Mouse (Mus musculus) inflammation-experienced regulatory T-cells, adult 6 months (primary cell): ENCODE data around the gene Mta3. TPM values are rescaled to one million over a fixed set of nuclear protein-coding genes. Genes with fewer than 3 reads are reported as not detected.
A peak's percentile ranks its signal among the peaks of the same experiment; 100 is the strongest.

Experiments
- ATAC-seq: one replicate; pipeline ENCODE4 v1.8.0; 2017
- polyA plus RNA-seq, 3 experiments: library from polyadenylated mRNA; unstranded; fragments of 100-300 nt; shearing (Covaris generic); gene quantifications; one replicate each; pipeline ENCODE4 v1.2.1; 2017

Gene Mta3
- polyA plus RNA-seq, 3 experiments from 2014 or later = 70.5 to 87.9 (median 74.9) TPM

DNA sequence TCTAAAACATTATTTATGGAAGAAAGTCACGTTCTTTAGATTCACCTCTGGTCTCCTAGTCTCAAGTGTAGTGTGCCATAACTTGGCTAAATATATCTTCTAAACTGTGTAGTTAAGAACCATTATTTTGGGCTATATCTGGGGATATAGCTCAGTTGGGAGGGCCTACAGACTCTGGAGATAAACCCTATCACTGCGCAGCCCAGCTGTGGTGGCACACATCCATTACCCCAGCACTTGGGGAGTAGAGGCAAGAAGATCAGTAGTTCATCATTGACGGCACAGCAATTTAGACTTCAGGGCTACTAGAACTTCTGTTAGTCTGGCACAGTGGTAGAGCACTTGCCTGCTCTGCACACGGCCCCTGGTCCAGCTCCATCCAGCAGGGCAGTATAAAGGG is 107.1 kb downstream of the Mta3 start:
- no peak for ATAC-seq

DNA sequence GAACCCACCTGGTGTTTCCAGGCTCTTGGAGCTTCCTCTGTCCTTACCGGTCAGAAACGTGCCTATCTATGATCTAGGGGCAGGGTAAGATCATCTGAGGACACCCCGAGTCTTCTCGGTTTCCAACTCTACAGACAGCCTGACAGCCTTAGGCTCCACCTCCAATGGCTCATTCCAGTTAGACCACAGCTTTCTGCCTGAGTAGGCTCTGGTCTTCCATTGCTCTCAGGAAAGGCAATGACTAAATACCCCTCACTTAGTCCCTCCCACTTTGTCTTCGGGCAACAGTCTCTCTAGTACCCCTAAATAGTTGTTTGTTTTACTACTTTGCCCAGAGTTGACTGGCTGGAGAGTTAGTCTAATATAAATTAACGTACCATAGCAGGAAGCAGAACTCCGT is 111.0 kb downstream of the Mta3 start:
- no peak for ATAC-seq

DNA sequence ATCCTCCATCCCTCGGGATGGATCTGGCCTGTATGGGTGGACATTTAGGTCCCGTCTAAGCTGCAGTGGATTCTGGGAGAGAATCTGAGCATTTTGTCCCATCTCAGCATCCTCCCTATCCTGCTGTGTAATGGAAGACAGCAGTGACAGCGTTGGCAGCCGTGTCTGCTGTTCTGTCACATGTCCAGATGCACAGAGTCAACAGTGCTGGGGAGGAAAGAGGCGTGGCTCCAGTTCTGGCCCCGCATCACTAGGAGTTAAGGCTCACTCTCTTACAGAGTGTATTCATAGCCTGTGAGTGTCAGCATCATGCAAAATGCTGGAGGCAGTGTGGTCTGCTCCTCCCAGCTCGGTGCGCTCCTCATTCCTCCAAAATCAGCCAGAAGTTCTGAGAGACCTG is 113.5 kb downstream of the Mta3 start:
- ATAC-seq = no peak

DNA sequence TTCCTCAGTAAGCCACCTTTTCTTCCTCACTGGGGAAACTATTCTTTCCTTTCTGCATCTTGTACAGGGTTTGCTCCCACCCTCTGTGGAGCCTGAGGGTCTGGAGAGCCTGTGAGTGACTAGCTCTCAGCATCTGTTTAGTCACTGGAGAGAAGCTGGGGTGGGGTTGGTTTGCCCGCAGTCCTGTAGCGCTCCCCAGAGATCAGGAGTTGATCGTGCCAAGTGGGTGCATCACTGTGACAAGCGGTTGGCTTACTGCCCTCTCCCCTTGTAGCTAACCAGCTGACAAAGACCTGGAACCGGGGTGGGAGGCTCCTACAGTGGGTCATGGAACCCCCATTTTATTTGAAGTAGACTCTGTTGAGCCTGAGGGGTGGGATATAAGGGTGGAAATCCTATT is 114.7 kb downstream of the Mta3 start:
- ATAC-seq = no peak

DNA sequence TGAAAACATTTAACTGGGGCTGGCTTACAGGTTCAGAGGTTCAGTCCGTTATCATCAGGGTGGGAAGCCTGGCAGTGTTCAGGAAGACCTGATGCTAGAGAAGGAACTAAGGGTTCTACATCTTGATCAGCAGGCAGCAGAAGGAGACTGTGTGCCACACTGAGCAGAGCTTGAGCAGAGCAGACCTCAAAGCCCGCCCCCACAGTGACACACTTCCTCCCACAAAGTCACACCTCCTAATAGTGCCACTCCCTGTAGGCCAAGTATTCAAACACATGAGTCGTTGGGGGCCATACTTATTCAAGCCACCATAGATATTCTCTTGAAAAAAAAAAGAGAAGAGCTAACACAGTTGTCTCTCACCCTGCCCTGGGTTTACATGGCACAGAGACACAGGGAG is 115.9 kb downstream of the Mta3 start:
- no peak for ATAC-seq

DNA sequence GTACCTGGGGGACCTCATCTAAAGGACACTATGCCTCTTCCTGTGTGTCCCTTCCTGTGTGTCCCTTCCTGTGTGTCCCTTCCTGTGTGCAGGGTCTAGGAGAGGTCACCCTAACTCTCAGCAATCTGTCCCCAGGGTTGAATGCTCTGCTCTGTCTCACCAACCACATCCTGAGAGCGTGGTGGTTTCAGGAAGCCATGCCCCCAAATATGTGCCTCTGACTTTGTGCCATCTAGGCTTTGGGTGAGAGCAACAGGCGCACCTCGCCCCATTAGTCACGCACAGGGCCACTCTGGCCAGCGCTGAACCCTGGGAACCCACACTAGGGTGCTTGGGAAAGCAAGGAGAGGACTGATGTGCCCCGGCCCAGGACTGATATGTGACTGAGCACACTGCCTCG is 117.9 kb downstream of the Mta3 start:
- ATAC-seq = peak; percentile 35

DNA sequence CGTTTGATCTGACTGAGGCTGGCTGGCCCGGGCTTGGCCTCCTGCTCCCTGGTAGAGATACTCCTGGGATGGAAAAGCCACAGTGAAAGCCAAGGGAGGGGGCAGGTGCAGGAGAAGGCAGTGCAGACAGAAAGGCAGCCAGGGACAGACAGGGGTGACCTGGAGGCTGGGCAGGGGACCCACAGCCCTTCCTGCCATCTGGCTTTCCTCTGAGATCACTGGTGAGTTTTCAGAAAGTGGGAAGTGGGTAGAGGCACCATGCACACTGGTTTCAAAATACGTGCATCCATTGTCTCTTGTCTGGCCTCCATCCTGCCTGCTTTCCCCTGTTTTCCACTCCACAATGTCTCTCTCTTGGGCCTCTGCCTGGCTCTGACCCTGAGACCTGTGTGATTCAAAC is 123.4 kb downstream of the Mta3 start:
- no peak for ATAC-seq

DNA sequence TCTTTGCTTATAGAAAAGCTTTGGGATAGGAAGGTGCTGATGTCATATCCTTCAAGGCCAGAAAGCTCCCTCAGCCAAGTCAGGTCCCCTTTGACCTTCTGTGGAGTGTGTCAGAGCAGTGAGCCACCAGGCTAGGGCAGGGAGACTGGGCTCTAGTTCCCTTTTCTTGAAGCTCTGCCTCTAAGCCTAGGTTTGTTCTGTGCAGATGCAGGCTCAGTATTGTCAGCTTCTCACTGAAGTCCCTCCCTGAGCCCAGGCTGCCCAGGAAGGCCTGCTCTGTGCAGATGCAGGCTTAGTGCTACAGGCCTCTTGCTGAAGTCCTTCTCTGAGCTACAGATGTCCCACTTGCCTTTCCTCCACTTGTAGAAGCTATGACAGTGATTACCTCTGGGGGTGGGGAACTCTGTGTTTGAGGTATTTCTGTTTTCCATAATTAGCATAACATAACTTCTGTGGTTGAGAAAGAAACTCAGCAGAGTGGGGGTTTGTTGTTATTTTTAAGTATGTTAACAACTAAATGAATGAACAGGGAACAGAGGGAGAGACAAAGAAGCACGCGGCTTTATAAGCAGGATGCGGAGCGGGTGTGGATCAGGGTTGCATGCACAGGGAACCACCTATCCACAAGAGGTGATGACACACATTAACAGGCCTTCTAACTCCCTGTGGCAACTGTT is 124.8 kb downstream of the Mta3 start:
- ATAC-seq = no peak

DNA sequence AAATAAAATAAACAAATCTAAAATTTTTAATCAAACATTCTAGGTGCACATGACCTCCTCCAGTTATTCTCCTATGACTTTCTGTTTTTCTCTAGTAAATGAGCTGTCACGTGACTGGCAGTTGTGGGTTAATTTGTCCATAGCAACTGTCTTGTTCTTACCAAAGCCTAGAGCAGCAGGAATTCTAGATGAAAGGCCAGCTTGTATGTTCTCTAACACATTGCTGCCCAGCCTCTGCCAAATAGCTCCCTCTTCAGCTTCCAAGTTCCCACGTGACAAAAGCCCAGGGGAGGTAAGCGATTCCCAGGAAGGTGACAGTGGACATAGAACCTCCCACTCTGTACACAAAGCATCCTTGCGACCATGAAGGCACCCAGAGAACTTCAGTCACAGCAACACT is 128.2 kb downstream of the Mta3 start:
- no peak for ATAC-seq

DNA sequence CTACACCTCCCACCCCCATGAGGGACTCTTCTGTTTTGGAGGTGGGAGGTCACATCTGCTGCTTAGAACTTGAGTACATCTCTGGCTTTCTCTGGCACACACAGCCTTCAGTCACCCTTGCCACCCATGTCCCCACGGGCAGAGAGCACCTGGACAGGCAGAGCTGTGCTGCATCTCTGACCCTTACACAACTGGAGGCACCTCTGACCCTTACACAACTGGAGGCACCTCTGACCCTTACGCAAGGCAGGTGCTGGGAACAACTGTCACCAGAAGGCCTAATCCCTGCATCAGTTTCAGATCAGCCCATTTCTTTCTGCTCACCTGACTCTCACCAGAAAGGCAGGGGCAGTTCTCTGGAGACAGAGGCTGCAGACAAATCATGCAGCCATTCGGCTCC is 130.1 kb downstream of the Mta3 start:
- ATAC-seq = no peak

DNA sequence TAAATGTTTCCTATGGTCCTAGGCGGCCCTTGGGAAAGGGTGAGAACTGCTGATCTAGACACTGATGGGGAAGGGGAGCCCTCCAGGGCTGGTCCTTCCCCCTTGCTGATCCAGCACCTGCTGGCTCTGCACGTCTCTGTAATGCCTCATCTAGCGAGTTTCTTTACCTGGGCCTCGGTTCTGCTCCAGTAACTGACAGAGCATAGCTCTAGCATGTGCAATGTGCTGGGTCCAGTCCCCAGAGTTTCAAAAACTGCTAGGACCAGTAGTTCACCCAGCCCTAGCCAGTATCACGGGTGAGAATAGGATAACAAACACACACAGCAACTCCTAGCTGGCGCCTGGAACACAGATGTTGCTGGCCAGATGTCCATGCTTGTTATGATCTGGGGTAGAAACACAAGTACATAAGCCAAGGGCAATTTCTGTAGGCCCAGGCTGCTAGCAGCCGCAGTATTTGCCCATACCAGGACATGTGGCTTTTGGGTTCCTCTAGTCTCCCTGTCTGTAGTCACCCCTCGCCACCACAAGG is 131.8 kb downstream of the Mta3 start:
- no peak for ATAC-seq

DNA sequence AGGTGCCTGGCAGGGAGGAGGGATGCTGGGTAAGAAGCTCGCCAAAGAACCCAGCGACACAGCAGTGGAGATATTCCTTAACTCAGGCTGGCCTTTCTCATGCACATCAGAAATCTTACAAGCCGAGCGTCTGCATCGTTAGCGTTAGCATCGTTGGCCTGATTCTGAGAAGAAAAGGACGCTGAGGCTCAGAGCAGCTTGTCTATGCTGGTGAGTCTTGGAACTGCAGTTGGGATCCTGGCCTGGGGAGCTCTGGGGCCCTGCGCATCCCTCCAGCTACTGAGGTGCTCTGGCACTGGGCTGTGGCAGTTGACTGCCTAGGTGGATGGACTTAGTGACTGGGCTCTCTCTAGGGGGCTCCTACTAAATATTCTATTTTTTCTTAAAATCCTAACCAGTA is 133.2 kb downstream of the Mta3 start:
- no peak for ATAC-seq

DNA sequence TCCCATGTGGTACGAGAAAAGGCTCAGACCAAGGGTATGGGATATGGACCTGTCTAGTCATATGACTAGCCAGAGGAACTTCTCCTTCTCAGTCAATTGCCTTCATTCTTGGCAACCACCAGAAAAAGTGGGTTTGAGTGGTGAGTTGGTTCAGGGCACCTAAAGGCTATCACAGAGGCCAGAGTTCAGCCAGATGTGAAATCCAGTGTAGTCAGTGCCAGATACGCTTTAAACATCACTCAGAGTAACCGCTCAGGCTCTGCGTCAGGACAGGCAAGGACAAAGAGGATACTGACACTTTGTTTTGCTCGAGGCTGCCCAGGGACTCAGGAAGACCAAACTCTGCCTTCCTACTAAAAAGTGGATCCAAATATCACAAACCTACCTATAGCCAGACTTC is 135.0 kb downstream of the Mta3 start:
- ATAC-seq = no peak

DNA sequence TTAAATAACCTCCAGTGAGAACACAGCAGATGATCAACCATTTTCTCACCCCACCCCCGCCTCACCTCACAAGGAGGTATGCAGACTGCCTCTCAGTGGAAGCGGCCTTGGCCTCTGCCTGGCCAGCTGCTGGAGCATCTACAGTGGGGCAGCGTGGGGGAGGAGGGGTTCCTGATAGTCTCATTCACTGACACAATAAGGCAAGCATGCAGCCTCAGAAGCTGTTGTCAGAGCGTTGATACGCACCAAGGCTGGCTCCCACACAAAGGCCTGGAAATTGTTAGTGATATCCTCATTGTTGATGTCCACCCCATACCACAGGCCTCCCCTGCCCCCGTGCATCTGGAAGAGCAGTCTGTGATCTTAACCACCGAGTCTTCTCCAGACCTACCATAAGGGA is 137.8 kb downstream of the Mta3 start:
- no peak for ATAC-seq

DNA sequence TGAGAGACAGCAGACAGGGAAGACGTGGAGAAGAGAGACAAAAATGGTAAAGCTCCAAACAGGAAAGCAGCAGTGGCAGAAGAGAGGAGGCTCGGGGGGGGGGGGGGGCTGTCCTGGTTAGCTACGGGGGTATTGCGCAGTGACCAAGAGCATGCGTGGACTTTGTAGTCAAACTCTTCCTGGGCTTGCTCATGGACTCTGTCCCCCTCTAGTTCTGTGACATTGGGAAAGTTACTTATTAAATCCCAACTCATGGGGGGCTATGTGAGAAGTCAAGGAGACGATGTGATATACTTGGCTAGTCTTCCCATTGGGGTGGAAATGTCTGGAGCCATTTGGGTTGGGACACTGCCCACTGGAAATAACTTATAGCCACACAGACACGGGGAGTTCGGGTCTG is 139.6 kb downstream of the Mta3 start:
- no peak for ATAC-seq

DNA sequence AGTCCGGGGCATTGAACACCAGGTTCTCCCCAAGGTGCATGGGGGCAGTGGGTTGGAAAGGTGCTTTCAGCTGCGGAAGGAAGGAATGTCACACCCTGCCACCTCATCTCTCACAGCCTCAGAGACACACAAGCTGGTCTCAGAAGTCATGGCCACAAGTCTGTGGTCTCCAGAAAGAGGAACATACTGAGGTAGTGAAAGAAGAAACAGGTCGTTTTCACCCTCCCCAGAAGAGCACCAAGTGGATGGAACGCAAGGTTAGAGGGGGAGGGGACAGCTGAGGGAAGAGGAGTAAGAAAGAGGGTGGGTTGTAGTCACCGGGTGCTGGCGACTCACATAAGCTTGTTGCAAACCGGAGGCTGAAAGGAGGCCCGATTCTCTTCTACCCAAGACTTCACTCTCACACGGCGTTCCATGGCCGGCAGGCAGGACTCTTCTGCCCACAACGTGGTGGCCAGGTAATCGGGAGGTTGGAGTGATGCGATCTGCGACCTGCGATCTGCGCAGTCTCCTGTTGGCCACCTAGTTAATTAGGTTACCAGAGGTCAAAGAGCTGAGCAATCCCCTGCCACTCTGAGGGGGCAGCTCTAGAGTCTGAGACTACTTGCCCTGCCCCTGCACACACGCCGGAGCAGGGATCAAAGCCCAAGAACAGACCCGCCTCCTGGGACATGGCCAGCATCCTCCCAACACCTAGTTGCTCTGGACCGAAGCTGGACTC is 140.5 kb downstream of the Mta3 start:
- ATAC-seq = no peak

DNA sequence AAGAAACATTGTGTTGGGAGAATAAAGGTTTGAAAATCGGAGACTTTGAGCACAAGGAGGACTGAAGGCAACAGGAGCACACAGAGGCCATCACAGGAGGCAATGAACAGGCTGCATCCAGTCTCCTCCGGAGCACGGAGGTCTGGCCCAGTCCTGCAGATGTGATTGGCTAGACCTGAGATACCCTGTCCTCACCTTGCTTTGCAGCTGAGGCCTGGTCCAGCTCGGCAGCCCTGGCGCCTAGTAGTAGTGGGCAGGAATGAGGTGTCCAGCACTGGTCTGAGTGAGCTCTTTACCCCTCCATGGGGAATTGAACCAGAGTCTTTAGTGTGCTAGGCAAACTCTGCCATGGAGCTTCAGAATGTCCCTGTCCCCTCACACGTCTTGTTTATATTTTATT is 141.1 kb downstream of the Mta3 start:
- ATAC-seq = no peak

DNA sequence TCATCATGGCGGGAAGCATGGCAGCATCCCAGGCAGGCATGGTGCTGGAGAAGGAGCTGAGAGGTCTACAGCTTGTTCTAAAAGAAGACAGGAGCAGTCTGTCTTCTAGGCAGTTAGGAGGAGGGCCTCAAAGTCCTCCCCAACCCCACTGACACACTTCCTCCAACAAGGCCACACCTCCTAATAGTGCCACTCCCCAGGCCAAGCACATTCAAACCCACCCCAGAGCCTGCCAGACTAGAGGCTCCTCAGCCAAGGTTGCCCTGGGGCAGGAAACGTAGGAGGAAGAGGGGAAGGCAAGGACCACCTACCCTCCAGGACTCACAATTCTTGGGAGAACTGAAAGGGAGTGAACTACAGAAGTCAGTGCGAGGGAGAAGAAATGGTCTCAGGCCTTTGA is 141.9 kb downstream of the Mta3 start, which contains the start of gene Haao:
Gene Haao, minus strand, starts transcription at position 149 of the 400 bp plus-strand sequence.
- ATAC-seq = no peak

DNA sequence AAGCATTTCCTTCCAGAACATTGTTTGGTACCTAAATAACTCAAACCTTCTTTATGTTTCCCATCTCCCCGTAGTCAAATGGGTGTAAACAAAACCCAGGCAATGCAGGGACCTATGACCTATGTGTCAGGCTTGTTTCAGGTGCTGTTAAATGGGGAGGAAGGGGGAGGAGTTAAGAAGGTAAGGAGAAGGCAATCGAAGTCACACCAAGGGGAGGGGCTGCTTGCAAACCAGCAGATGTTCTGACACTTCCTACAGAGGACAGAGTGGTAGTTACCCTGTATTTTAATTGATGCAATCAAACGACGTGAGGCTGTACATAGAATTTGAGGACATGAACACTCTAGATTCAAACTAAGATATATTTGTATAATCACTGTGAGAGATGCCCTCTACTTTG is 142.5 kb downstream of the Mta3 start:
- ATAC-seq = no peak

DNA sequence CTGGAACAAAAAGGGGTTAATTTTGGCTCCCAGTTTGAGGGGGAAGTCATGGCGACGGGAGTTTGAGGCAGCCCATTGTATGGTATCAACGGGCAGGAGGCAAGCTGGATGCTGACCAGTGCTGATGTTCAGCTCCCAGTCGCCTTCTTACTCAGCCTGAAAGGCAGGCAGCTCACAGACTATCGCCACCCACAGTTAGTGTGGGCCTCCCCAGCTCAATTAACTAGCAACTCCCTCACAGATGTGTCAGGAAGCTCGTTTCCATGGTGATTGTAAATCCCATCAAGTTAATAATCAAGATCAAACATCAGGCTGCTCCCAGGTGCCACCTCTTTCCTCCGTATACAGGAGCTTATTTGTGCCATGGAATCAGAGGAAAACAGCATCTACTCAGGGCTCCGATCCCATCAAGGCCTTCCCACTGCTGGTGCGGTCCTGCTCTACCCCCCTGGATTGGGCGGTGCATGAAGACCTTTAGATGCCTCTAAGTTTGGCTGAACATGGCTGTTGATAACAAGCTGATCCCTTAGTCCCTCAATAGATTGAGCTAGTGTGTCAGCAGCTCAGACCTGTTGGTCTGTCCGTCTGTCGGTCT is 143.2 kb downstream of the Mta3 start:
- no peak for ATAC-seq

DNA sequence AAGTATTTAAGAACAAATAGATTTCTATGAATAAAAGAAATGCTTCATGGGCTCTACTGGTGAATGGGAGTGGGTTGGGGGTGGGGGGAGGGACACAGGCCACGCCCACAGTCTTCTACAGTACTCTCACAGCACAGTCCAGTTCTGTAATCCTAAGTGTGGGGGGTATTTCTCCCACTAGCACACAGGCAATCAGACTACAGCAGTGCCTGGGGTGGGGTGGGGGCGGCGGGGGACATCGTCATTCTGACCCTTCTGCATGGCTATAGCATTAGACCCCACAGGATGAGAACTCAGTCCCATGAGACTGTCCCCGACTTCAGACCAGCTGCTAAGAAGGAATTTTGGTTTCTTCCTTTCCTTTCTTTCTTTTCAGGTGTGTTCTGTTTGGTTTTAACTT is 143.8 kb downstream of the Mta3 start:
- no peak for ATAC-seq

DNA sequence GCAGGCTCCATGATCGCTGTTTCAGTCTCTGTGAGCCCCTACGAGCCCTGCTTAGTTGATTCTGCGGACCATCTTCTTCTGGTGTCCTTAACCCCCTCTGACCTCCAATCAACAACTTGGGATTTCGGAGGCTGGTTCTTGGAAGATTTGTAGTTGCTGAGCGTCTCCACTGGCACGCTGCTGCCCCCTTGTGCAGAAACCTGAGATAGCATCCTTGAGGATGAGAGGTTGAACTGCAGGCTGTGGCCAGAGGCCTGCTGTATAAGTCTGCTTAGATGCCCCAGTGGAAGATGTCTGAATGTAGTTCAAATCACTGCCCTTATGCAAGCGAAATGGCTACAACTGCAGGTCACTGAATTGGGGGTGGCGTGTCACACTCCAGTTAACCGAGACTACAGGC is 144.5 kb downstream of the Mta3 start:
- peak; percentile 78 for ATAC-seq

DNA sequence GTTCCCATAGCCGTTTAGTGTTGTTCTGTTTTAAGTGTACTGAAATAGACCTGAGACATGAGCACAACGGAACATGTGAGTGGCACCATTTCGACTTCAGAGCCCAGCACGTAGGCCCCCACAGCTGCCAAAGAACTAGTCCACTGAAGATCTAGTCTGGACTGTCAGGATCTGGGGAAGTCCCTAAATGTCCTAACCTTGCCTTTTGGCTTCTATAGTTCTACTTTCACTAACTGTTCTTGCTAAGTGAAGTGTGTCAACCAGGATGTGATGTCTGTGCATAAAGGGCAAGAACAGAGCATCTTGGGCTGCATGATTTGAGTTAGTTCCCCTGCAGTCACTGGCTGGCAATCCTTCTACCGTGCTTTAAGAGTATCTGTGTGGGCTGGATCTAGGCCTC is 144.9 kb downstream of the Mta3 start:
- ATAC-seq = peak; percentile 63

DNA sequence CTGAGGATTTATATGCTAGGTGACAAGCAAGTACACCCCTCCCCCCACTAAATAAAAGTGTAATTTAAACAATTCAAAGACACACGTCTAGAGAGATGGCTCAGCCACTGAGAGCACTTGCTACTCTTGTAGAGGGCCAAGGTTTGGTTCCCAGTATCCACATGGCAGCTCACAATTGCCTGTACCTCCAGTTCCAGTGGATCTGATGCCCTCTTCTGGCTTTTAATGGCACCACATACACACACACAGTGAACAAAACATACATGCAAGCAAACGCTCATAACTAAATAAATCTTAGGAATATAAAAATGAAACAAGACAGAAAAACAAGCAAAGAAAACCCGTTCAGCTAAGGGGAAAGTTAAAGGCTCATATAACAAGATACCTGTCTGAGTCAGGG is 147.9 kb downstream of the Mta3 start:
- no peak for ATAC-seq
